Mouse (Mus musculus) ES-Bruce4 (cell line): Measurements from ENCODE around the gene Glul. TPM values are rescaled to one million over a fixed set of nuclear protein-coding genes. Genes with fewer than 3 reads are reported as not detected.

Experiments
- H3K27ac ChIP-seq: 2 replicates; pipeline ENCODE4 v1.5.1; 2012; ENCODE audit warnings: low read length, inconsistent platforms; ENCODE audit not compliant: insufficient read depth
- H3K27me3 ChIP-seq: 2 replicates; pipeline ENCODE4 v1.6.1; 2012; ENCODE audit warnings: mild to moderate bottlenecking, low read length, inconsistent platforms; ENCODE audit not compliant: control insufficient read depth, poor library complexity, insufficient read depth, severe bottlenecking
- H3K36me3 ChIP-seq: 2 replicates; pipeline ENCODE4 v1.6.1; 2012; ENCODE audit warnings: inconsistent platforms, mild to moderate bottlenecking, low read length, moderate library complexity; ENCODE audit not compliant: control insufficient read depth, poor library complexity, insufficient read depth, severe bottlenecking
- H3K4me1 ChIP-seq: one replicate; pipeline ENCODE4 v1.8.1; 2011; ENCODE audit warnings: low read length; ENCODE audit not compliant: control insufficient read depth, insufficient read depth
- H3K4me3 ChIP-seq: 2 replicates; pipeline ENCODE4 v1.5.1; 2011; ENCODE audit warnings: low read depth, mild to moderate bottlenecking, low read length
- H3K9ac ChIP-seq: 2 replicates; pipeline ENCODE4 v1.6.1; 2012; ENCODE audit warnings: low read depth, mild to moderate bottlenecking, inconsistent platforms; ENCODE audit not compliant: poor library complexity, severe bottlenecking
- H3K9me3 ChIP-seq: replicated peaks from 2 replicates; pipeline ENCODE4 v1.6.1; 2012; ENCODE audit warnings: mild to moderate bottlenecking, low read length, inconsistent platforms; ENCODE audit not compliant: control insufficient read depth, poor library complexity, insufficient read depth, severe bottlenecking
- CTCF ChIP-seq: IDR thresholded peaks from one replicate; pipeline ENCODE4 v1.8.1; 2011; ENCODE audit warnings: low read depth, low read length
- EP300 ChIP-seq: IDR thresholded peaks from 2 replicates; pipeline ENCODE4 v1.6.1; 2011; ENCODE audit warnings: low read depth, low read length; ENCODE audit not compliant: insufficient read depth
- POLR2A ChIP-seq: IDR thresholded peaks from one replicate; pipeline ENCODE4 v1.8.1; 2011; ENCODE audit warnings: low read length; ENCODE audit not compliant: insufficient read depth
- polyA plus RNA-seq: library from polyadenylated mRNA; stranded (reverse); fragments of >200 nt; gene quantifications from 2 replicates; pipeline ENCODE4 v1.2.4, GENCODE M21; 2011; ENCODE audit warnings: low read depth; ENCODE audit not compliant: missing spikeins, insufficient read depth, insufficient read length

Glul gene
- polyA plus RNA-seq, 1 experiment = 97.0 TPM

DNA sequence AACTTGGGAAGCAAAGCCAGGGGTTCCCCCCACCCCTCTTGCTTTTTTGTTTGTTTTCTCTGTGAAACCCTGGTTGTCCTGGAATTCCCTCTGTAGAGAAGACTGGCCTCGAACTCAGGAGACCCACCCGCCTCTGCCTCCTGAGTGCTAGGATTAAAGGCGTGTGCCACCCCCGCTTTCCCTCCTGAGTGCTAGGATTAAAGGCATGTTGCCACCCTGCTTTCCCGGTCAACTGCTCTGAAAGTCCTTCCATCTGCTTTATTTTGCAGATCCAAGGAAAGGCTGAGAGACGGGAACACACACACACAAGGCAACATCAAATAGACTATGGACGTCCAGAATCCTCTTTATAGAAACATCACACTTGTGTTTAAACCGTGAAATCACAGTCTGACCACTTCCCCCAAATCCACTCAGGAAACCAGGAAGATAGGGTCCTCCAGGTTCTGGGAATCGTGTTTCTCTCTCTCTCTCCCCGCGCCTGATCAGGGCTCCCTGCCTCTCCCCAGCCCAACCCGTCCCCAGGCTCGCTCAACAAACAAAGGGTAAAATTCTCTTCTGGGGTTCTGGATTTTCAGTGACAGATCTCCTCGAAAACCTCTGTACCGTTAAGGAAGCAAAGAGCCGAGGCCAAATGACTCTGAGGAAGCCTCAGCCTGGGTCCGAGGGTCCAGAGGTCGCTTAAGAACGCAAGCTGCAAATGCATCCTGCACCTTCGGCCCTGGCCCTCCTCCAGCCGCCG lies 584 bp upstream of the Glul start:
- TF ChIP-seq POLR2A (no peak), CTCF (no peak), EP300 (no peak; the same call in 1 of the 2 replicates)
- H3K9me3 ChIP-seq = no peaks in the 10 kb centered on the region

DNA sequence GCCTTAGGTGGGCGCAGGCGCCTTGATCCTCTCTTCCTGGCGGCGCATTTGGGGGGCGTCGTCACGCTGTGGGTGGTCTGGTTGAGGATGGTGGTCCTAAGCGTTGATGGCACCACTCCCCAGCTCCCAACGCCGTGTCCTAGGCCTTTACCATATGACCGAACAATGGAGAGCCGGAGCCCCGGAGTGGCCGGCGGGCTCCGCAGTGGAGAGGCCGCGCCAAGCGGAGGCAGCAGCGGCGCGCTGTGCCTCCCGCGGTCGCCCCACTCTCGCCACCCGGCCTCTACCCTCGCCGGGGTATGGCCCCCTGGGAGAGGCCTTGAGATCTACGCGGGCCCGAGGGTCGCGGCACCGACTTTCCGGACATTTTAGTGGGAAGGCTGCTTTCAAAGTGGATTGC lies 637 bp downstream of the Glul start:
- TF ChIP-seq POLR2A = no peak
- no peak for TF ChIP-seq CTCF
- TF ChIP-seq EP300 = no peak
- Histone ChIP-seq H3K4me3 (peak overlapping the region; percentile 82), H3K36me3 (peaks cover 22% of the 10 kb centered on the region), H3K9me3 (no peaks in the 10 kb centered on the region), H3K9ac (peak overlapping the region; percentile 43), H3K27me3 (no peaks in the 10 kb centered on the region), H3K4me1 (peaks cover 2% of the 10 kb centered on the region), H3K27ac (peak overlapping the region; percentile 60)

More for the DNA sequence above, 584 bp upstream of the Glul start:
- Histone ChIP-seq H3K36me3 (peaks cover 10% of the 10 kb centered on the region), H3K9ac (peak overlapping the region; percentile 19; the same call in 1 of the 2 replicates), H3K27me3 (no peaks in the 10 kb centered on the region), H3K4me3 (peak overlapping the region; percentile 45), H3K27ac (no peak overlapping the region), H3K4me1 (peaks cover 2% of the 10 kb centered on the region)

DNA sequence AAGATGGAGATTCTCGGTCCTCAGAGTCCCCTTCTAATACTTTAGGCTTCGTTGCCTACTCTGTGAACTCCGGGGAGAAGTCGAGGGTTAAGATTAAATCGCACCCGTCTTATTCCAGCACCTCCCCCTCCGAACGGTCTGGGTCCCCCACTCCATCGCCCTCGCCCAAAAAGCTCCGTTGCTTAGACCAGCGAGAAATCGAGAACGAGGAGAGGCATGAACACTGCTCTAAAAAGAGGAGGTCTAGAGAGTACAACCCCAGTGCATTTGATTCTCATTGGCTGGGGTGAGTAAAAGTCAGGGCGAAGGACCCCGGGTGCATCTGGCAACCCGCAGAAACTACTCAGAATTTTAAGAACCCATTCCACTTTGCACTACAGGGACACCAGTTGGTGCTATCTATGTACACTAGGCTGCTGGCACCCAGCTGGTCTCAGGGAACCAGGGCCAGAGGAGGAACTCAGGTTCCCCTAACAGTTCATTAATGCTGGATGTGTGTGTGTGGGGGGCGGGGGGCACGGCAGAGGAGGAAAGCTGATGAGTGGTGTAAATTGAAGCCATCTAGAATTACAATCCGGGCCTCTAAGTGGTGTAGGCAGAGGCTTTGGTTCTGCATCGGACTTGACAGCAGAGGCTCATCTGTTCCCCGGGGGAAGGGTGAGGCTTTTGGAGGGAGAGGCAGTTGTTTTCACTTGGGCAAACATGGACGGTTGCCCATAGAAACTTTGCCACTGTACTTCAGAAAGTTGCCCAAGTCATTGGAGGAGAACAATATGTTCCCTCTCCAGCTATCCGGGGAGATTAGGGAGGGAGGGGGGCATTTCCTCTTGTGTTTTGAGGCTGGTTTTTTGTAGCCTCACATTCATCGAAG lies 1.4 kb downstream of the Glul start:
- TF ChIP-seq EP300 (no peak), CTCF (no peak), POLR2A (no peak)
- H3K9ac ChIP-seq = peak overlapping the region; percentile 43

GRCm38 (mm10) chr1:153903006-153903405 lies 3.3 kb downstream of the Glul start:
- Histone ChIP-seq H3K36me3 (peaks cover 46% of the 10 kb centered on the region), H3K27me3 (no peaks in the 10 kb centered on the region), H3K27ac (no peak overlapping the region), H3K4me1 (peaks cover 2% of the 10 kb centered on the region), H3K9ac (no peak overlapping the region), H3K4me3 (no peak overlapping the region), H3K9me3 (peaks cover 2% of the 10 kb centered on the region)
- no peak for TF ChIP-seq POLR2A
- TF ChIP-seq CTCF = no peak
- no peak for TF ChIP-seq EP300

More for the DNA sequence above, 1.4 kb downstream of the Glul start:
- Histone ChIP-seq H3K27me3 (no peaks in the 10 kb centered on the region), H3K9me3 (no peaks in the 10 kb centered on the region), H3K36me3 (peaks cover 27% of the 10 kb centered on the region), H3K27ac (no peak overlapping the region), H3K4me3 (peak overlapping the region; percentile 82), H3K4me1 (peaks cover 2% of the 10 kb centered on the region)

DNA sequence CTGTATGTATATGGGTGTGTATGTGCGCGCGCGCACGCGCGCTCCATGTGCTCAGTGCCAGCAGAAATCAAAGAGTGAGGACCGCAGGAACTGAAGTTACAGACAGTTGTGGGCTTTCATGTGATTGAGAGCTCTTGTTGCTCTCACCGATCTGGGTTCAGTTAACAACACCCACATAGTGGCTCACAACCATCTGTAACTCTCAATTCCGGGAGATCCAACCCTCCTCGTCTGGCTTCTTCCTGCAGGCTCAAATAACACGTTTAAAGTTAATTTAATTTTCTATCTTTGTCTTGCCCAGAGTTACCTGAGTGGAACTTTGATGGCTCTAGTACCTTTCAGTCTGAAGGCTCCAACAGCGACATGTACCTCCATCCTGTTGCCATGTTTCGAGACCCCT lies 4.5 kb downstream of the Glul start:
- Histone ChIP-seq H3K36me3 (peaks cover 57% of the 10 kb centered on the region), H3K4me3 (no peak overlapping the region), H3K4me1 (peaks cover 2% of the 10 kb centered on the region), H3K9me3 (peaks cover 2% of the 10 kb centered on the region), H3K27ac (no peak overlapping the region), H3K9ac (no peak overlapping the region), H3K27me3 (no peaks in the 10 kb centered on the region)
- TF ChIP-seq CTCF (no peak), EP300 (no peak), POLR2A (no peak)
